Mouse (Mus musculus) kidney, adult 9 months (tissue): ENCODE results near the gene Rad23b.
"Not testable (repeated sequence)": the region's sequence is repeated elsewhere in the genome, so short reads cannot be mapped to it uniquely, and the experiment has no call there.

Experiments
- DNase-seq: peaks from one replicate; pipeline ENCODE4 v3.0.0; 2022

Rad23b gene

GRCm38 (mm10) chr4:55356726-55357125, 6.9 kb downstream of the Rad23b start:
- DNase-seq: no peak

GRCm38 (mm10) chr4:55363866-55364265, 14.0 kb downstream of the Rad23b start:
- no peak for DNase-seq

GRCm38 (mm10) chr4:55364374-55364773, 14.5 kb downstream of the Rad23b start:
- DNase-seq: peak; percentile 15

- no peak for DNase-seq
These were observed 16.2 kb downstream of the Rad23b start for GRCm38 (mm10) chr4:55366014-55366413.

GRCm38 (mm10) chr4:55370127-55370526, 20.3 kb downstream of the Rad23b start:
- DNase-seq: no peak

GRCm38 (mm10) chr4:55371355-55371754, 21.5 kb downstream of the Rad23b start:
- no peak for DNase-seq

GRCm38 (mm10) chr4:55382350-55382749, 32.5 kb downstream of the Rad23b start:
- DNase-seq: no peak

- DNase-seq: no peak
These were observed 36.9 kb downstream of the Rad23b start for GRCm38 (mm10) chr4:55386768-55387167.

GRCm38 (mm10) chr4:55391480-55391879, 41.6 kb downstream of the Rad23b start:
- DNase-seq: no peak

- no peak for DNase-seq
These were observed 42.6 kb downstream of the Rad23b start for GRCm38 (mm10) chr4:55392445-55392844.

- DNase-seq: peak; percentile 17
These were observed 48.3 kb downstream of the Rad23b start for GRCm38 (mm10) chr4:55397911-55398762.

GRCm38 (mm10) chr4:55398901-55399300, 49.1 kb downstream of the Rad23b start:
- no peak for DNase-seq

- DNase-seq: no peak
These were observed 55.5 kb downstream of the Rad23b start for GRCm38 (mm10) chr4:55405329-55405728.

GRCm38 (mm10) chr4:55406558-55406957, 56.7 kb downstream of the Rad23b start:
- no peak for DNase-seq

- DNase-seq: no peak
These were observed 58.2 kb downstream of the Rad23b start for GRCm38 (mm10) chr4:55408081-55408480.

GRCm38 (mm10) chr4:55409025-55409424, 59.2 kb downstream of the Rad23b start:
- DNase-seq: no peak

- DNase-seq: not testable (repeated sequence)
These were observed 59.9 kb downstream of the Rad23b start for GRCm38 (mm10) chr4:55409578-55410224.

- no peak for DNase-seq
These were observed 66.0 kb downstream of the Rad23b start for GRCm38 (mm10) chr4:55415864-55416263.

- DNase-seq: no peak
These were observed 76.4 kb downstream of the Rad23b start for GRCm38 (mm10) chr4:55426250-55426649.
